Mouse (Mus musculus) macrophage (primary cell): ENCODE results near the gene Smim24. TPM values are rescaled to one million over a fixed set of nuclear protein-coding genes. Genes with fewer than 3 reads are reported as not detected.

ENCODE experiments used
- H3K27ac ChIP-seq: fragments of 350-480 bp; formaldehyde crosslinking; 2 replicates; pipeline ENCODE4 v1.9.0; 2021
- H3K36me3 ChIP-seq: fragments of 350-480 bp; formaldehyde crosslinking; 2 replicates; pipeline ENCODE4 v1.9.0; 2021; ENCODE audit errors: inconsistent target
- H3K4me3 ChIP-seq: fragments of 350-480 bp; formaldehyde crosslinking; 2 replicates; pipeline ENCODE4 v1.9.0; 2021; ENCODE audit errors: inconsistent target
- H3K79me2 ChIP-seq: fragments of 350-480 bp; formaldehyde crosslinking; 2 replicates; pipeline ENCODE4 v1.9.0; 2021; ENCODE audit errors: inconsistent target
- WGBS: methylation state at CpG from one replicate; pipeline ENCODE4 v1.1.7; 2026; ENCODE audit warnings: inconsistent platforms; ENCODE audit not compliant: missing documents; 5-methylcytosine and 5-hydroxymethylcytosine counted together
- polyA plus RNA-seq: library from polyadenylated mRNA; stranded (reverse); fragments of 250-400 nt; gene quantifications from 3 replicates; pipeline ENCODE4 v1.2.4, GENCODE M21; 2018; ENCODE audit warnings: inconsistent platforms

Gene Smim24
- polyA plus RNA-seq, 1 experiment from 2014 or later = 14.6 TPM

GRCm38 (mm10) chr10:81414682-81415081, 21.8 kb downstream of the Smim24 start:
- Histone ChIP-seq H3K27ac (peak overlapping the region; percentile 67), H3K36me3 (no peaks in the 10 kb centered on the region), H3K79me2 (peaks cover 94% of the 10 kb centered on the region), H3K4me3 (peak overlapping the region; percentile 27)

- Histone ChIP-seq H3K36me3 (no peaks in the 10 kb centered on the region), H3K79me2 (peaks cover 94% of the 10 kb centered on the region), H3K27ac (peak overlapping the region; percentile 67; the same call in 1 of the 2 replicates), H3K4me3 (no peak overlapping the region)
- 76% methylated on average over 5 of the region's 5 CpGs for WGBS
These were observed 22.3 kb downstream of the Smim24 start for GRCm38 (mm10) chr10:81415146-81415545.

- no peaks in the 10 kb centered on the region for H3K36me3 ChIP-seq
- H3K27ac ChIP-seq = no peak overlapping the region
- WGBS = 91% methylated on average over 17 of the region's 17 CpGs
- peaks cover 97% of the 10 kb centered on the region for H3K79me2 ChIP-seq
- H3K4me3 ChIP-seq = no peak overlapping the region
These were observed 22.9 kb downstream of the Smim24 start for GRCm38 (mm10) chr10:81415549-81416310.

- Histone ChIP-seq H3K4me3 (no peak overlapping the region), H3K79me2 (peaks cover 97% of the 10 kb centered on the region), H3K36me3 (no peaks in the 10 kb centered on the region), H3K27ac (no peak overlapping the region)
- whole genome bisulfite sequencing = 22% methylated on average over 17 of the region's 26 CpGs
These were observed 23.9 kb downstream of the Smim24 start for GRCm38 (mm10) chr10:81416581-81417226.

- Histone ChIP-seq H3K4me3 (no peak overlapping the region), H3K36me3 (no peaks in the 10 kb centered on the region), H3K27ac (no peak overlapping the region), H3K79me2 (peaks cover 97% of the 10 kb centered on the region)
- WGBS = 70% methylated on average over 12 of the region's 12 CpGs
These were observed 24.7 kb downstream of the Smim24 start for GRCm38 (mm10) chr10:81417227-81418215.

- Histone ChIP-seq H3K36me3 (no peaks in the 10 kb centered on the region), H3K4me3 (no peak overlapping the region)
- 76% methylated on average over 11 of the region's 11 CpGs for WGBS
These were observed 25.6 kb downstream of the Smim24 start for GRCm38 (mm10) chr10:81418216-81419070.

GRCm38 (mm10) chr10:81419111-81419928, 26.5 kb downstream of the Smim24 start:
- Histone ChIP-seq H3K4me3 (no peak overlapping the region), H3K36me3 (no peaks in the 10 kb centered on the region), H3K27ac (no peak overlapping the region), H3K79me2 (peaks cover 97% of the 10 kb centered on the region)
- WGBS = 94% methylated on average over 9 of the region's 10 CpGs

More at GRCm38 (mm10) chr10:81418216-81419070, 25.6 kb downstream of the Smim24 start:
- Histone ChIP-seq H3K27ac (no peak overlapping the region), H3K79me2 (peaks cover 97% of the 10 kb centered on the region)

- no peak overlapping the region for H3K27ac ChIP-seq
- no peak overlapping the region for H3K4me3 ChIP-seq
- H3K79me2 ChIP-seq = peaks cover 97% of the 10 kb centered on the region
- no peaks in the 10 kb centered on the region for H3K36me3 ChIP-seq
- 94% methylated on average over 31 of the region's 40 CpGs for WGBS
These were observed 27.4 kb downstream of the Smim24 start for GRCm38 (mm10) chr10:81420191-81420767.

GRCm38 (mm10) chr10:81421041-81421796, 28.4 kb downstream of the Smim24 start:
- WGBS = 96% methylated on average over 4 of the region's 4 CpGs
- Histone ChIP-seq H3K79me2 (peaks cover 97% of the 10 kb centered on the region), H3K4me3 (no peak overlapping the region), H3K36me3 (no peaks in the 10 kb centered on the region), H3K27ac (no peak overlapping the region)

GRCm38 (mm10) chr10:81421797-81422100, 28.9 kb downstream of the Smim24 start:
- 83% methylated on average over 3 of the region's 5 CpGs for WGBS
- Histone ChIP-seq H3K79me2 (peaks cover 97% of the 10 kb centered on the region), H3K27ac (no peak overlapping the region), H3K36me3 (no peaks in the 10 kb centered on the region), H3K4me3 (no peak overlapping the region)

- 94% methylated on average over 5 of the region's 6 CpGs for WGBS
- Histone ChIP-seq H3K4me3 (no peak overlapping the region), H3K79me2 (peaks cover 98% of the 10 kb centered on the region), H3K36me3 (no peaks in the 10 kb centered on the region), H3K27ac (no peak overlapping the region)
These were observed 29.3 kb downstream of the Smim24 start for GRCm38 (mm10) chr10:81422191-81422590.

- Histone ChIP-seq H3K79me2 (peaks cover 98% of the 10 kb centered on the region), H3K36me3 (no peaks in the 10 kb centered on the region), H3K27ac (no peak overlapping the region), H3K4me3 (no peak overlapping the region)
- 100% methylated on average over 3 of the region's 3 CpGs for WGBS
These were observed 29.9 kb downstream of the Smim24 start for GRCm38 (mm10) chr10:81422661-81423217.
